In the genomic region with DNA sequence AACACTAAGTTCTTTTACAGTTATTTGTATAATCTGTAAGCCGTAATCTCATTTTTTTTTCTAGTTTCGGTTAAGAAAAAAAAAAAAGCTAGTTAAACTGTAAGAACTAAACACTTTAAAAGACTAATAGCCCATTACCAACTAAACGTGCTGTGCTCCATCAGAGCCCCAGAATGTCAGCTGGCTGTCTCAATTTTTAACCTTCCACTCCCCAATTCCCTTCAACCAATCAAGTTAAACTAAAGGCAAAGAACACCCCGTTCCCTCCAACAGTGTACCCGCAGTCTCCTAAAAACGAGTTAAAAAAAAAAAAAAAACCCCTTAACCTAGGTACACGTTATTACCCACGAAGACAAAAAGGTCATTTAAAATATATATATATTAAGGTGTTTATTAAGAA, we compare ENCODE assay signal across 9 mouse cellular contexts.
DNase-seq lines count a peak whose midpoint lies in the region; ATAC-seq and TF ChIP-seq lines count a peak whose summit lies in the region.
"Had no signal": no experiment of that assay in that cellular context is flagged by ENCODE, and none has a peak within 500 bp of the region (broad histone marks: within the 10 kb centered on the region; RNA-seq: fewer than 3 reads in every experiment).

No protein-coding gene starts in this region.

- no peak for TF ChIP-seq CTCF in hindbrain, postnatal 0 days (IDR thresholded peaks at IDR 0.05; ENCODE audit: low read depth)

- WGBS in kidney, embryonic 16.5 days, result 11% methylated on average over 8 of the region's 8 CpGs
- 7% methylated on average over 8 of the region's 8 CpGs for WGBS in embryonic facial prominence, embryonic 10.5 days
- WGBS in hindbrain, postnatal 0 days, result 6% methylated on average over 8 of the region's 8 CpGs
- 5% methylated on average over 8 of the region's 8 CpGs for WGBS in midbrain, embryonic 16.5 days

- no peaks in the 10 kb centered on the region for H3K9me3 ChIP-seq in kidney, embryonic 16.5 days (ENCODE audit: low read length)
- H3K9me3 ChIP-seq in embryonic facial prominence, embryonic 10.5 days, result no peaks in the 10 kb centered on the region
- no peaks in the 10 kb centered on the region for H3K9me3 ChIP-seq in hindbrain, postnatal 0 days (ENCODE audit: low read length)
- no peaks in the 10 kb centered on the region for H3K9me3 ChIP-seq in midbrain, embryonic 16.5 days (replicated peaks; ENCODE audit: control insufficient read depth, low read length, poor library complexity, severe bottlenecking)

- ATAC-seq in kidney, embryonic 16.5 days (ENCODE audit: low FRiP score, low TSS enrichment), result no peak
- no peak for ATAC-seq in hindbrain, postnatal 0 days
- ATAC-seq in midbrain, embryonic 16.5 days, result no peak

- DNase-seq in kidney, postnatal 14 days, result no peak
- no peak for DNase-seq in embryonic facial prominence, embryonic 10.5 days (ENCODE audit: low spot score)
- DNase-seq in hindbrain, postnatal 0 days (ENCODE audit: low spot score), result peak; percentile 17
- no peak for DNase-seq in gastrocnemius, postnatal 10 days
- no peak for DNase-seq in kidney, adult 18-20 months
- DNase-seq in adrenal gland, postnatal 36 days, result no peak

- H3K27me3 ChIP-seq in kidney, embryonic 16.5 days (ENCODE audit: insufficient read depth, low read length), result no peaks in the 10 kb centered on the region
- H3K27me3 ChIP-seq in embryonic facial prominence, embryonic 10.5 days (replicated peaks; ENCODE audit: low read depth, poor library complexity, severe bottlenecking), result no peaks in the 10 kb centered on the region
- H3K27me3 ChIP-seq in hindbrain, postnatal 0 days (ENCODE audit: insufficient read depth, low read length), result no peaks in the 10 kb centered on the region
- H3K27me3 ChIP-seq in midbrain, embryonic 16.5 days (ENCODE audit: control insufficient read depth, insufficient read depth, low read depth, low read length), result no peaks in the 10 kb centered on the region
- H3K27me3 ChIP-seq: Patski had no signal

- no peak overlapping the region; the same call in 1 of the 2 replicates for H3K27ac ChIP-seq in kidney, embryonic 16.5 days (ENCODE audit: low read length)
- H3K27ac ChIP-seq in embryonic facial prominence, embryonic 10.5 days (replicated peaks), result peak overlapping the region; percentile 100
- H3K27ac ChIP-seq in hindbrain, postnatal 0 days, result 0 out of 2 replicates have a peak overlapping the region, but pooled peaks have one; percentile 98
- H3K27ac ChIP-seq in midbrain, embryonic 16.5 days (ENCODE audit: low read length), result no peak overlapping the region

- peak overlapping the region; percentile 69 for H3K4me2 ChIP-seq in kidney, embryonic 16.5 days (replicated peaks; ENCODE audit: low read depth, low read length)
- peak overlapping the region; percentile 65 for H3K4me2 ChIP-seq in hindbrain, postnatal 0 days (ENCODE audit: low read depth, low read length)
- peak overlapping the region; percentile 74 for H3K4me2 ChIP-seq in midbrain, embryonic 16.5 days (ENCODE audit: low read length)

- peaks cover 15% of the 10 kb centered on the region for H3K4me1 ChIP-seq in kidney, embryonic 16.5 days (ENCODE audit: insufficient read depth, low read length)
- H3K4me1 ChIP-seq in embryonic facial prominence, embryonic 10.5 days, result peaks cover 33% of the 10 kb centered on the region
- peaks cover 4% of the 10 kb centered on the region; the same call in 1 of the 2 replicates for H3K4me1 ChIP-seq in hindbrain, postnatal 0 days (ENCODE audit: insufficient read depth, low read length)
- peaks cover 17% of the 10 kb centered on the region for H3K4me1 ChIP-seq in midbrain, embryonic 16.5 days (ENCODE audit: control insufficient read depth, insufficient read depth, low read length)

- H3K4me3 ChIP-seq in kidney, embryonic 16.5 days (ENCODE audit: low read length), result peak overlapping the region; percentile 90
- H3K4me3 ChIP-seq in embryonic facial prominence, embryonic 10.5 days, result peak overlapping the region; percentile 93
- peak overlapping the region; percentile 75 for H3K4me3 ChIP-seq in hindbrain, postnatal 0 days (ENCODE audit: low read length)
- peak overlapping the region; percentile 72; the same call in 1 of the 2 replicates for H3K4me3 ChIP-seq in midbrain, embryonic 16.5 days (ENCODE audit: low read depth, low read length)

- H3K9ac ChIP-seq in kidney, embryonic 16.5 days (replicated peaks; ENCODE audit: low read length), result no peak overlapping the region; the same call in 1 of the 2 replicates
- no peak overlapping the region; the same call in 1 of the 2 replicates for H3K9ac ChIP-seq in hindbrain, postnatal 0 days (replicated peaks; ENCODE audit: low read length)
- H3K9ac ChIP-seq in midbrain, embryonic 16.5 days (ENCODE audit: low read depth, low read length), result no peak overlapping the region

- no peaks in the 10 kb centered on the region for H3K36me3 ChIP-seq in kidney, embryonic 16.5 days (ENCODE audit: insufficient read depth, low read length)
- no peaks in the 10 kb centered on the region for H3K36me3 ChIP-seq in embryonic facial prominence, embryonic 10.5 days (replicated peaks)
- no peaks in the 10 kb centered on the region for H3K36me3 ChIP-seq in hindbrain, postnatal 0 days (ENCODE audit: insufficient read depth, low read length)
- no peaks in the 10 kb centered on the region for H3K36me3 ChIP-seq in midbrain, embryonic 16.5 days (ENCODE audit: control insufficient read depth, insufficient read depth, low read length)

Comparison
In these comparisons a context has a peak if more than half of its experiments do, and no peak if none do; other contexts are left out.
1. H3K27ac ChIP-seq: peak in embryonic facial prominence, embryonic 10.5 days (single experiment) and hindbrain, postnatal 0 days (single experiment); none in kidney, embryonic 16.5 days (single experiment) and midbrain, embryonic 16.5 days (single experiment).
2. Peak in every context shown above with its lines, with median percentiles within 50 percentile points of each other: H3K4me2 ChIP-seq and H3K4me3 ChIP-seq.